Mouse (Mus musculus) thymus, adult 2 months (tissue): ENCODE measurements around the gene Adgrv1. TPM values are rescaled to one million over a fixed set of nuclear protein-coding genes. Genes with fewer than 3 reads are reported as not detected.
"Not testable (repeated sequence)": the region's sequence is repeated elsewhere in the genome, so short reads cannot be mapped to it uniquely, and the experiment has no call there.

Experiments
- DNase-seq: peaks from one replicate; pipeline ENCODE4 v3.0.0; 2021
- H3K27ac ChIP-seq: fragments of 200-500 bp; 2 replicates; pipeline ENCODE4 v1.5.1; 2012; ENCODE audit warnings: low read length, control low read depth; ENCODE audit not compliant: control insufficient read depth, insufficient read depth
- H3K27me3 ChIP-seq: fragments of 200-500 bp; 2 replicates; pipeline ENCODE4 v1.6.1; 2012; ENCODE audit warnings: mild to moderate bottlenecking, low read length, moderate library complexity, mixed read lengths; ENCODE audit not compliant: control insufficient read depth, insufficient read depth
- H3K36me3 ChIP-seq: fragments of 200-500 bp; 2 replicates; pipeline ENCODE4 v1.6.1; 2012; ENCODE audit warnings: mild to moderate bottlenecking, low read length, moderate library complexity; ENCODE audit not compliant: control insufficient read depth, insufficient read depth
- H3K4me1 ChIP-seq: fragments of 200-500 bp; replicated peaks from 2 replicates; pipeline ENCODE4 v1.6.1; 2012; ENCODE audit warnings: low read length; ENCODE audit not compliant: control insufficient read depth, insufficient read depth
- H3K4me3 ChIP-seq: fragments of 200-500 bp; 2 replicates; pipeline ENCODE4 v1.5.1; 2012; ENCODE audit warnings: mild to moderate bottlenecking, low read length, control low read depth, moderate library complexity; ENCODE audit not compliant: control insufficient read depth, insufficient read depth
- CTCF ChIP-seq: fragments of 200-500 bp; IDR thresholded peaks from 2 replicates; pipeline ENCODE4 v1.5.1; 2012; ENCODE audit warnings: mild to moderate bottlenecking, control low read depth, low read length, moderate library complexity, borderline replicate concordance; ENCODE audit not compliant: control insufficient read depth, poor library complexity, insufficient read depth; ENCODE audit errors: extremely low read depth
- POLR2A ChIP-seq: fragments of 200-500 bp; IDR thresholded peaks from 2 replicates; pipeline ENCODE4 v1.6.1; 2012; ENCODE audit warnings: mild to moderate bottlenecking, low read length, control low read depth, moderate library complexity; ENCODE audit not compliant: control insufficient read depth, poor library complexity, insufficient read depth; ENCODE audit errors: extremely low read depth
- WGBS: fragments of 180-500 bp; shearing (Covaris S2); methylation state at CpG from one replicate; pipeline ENCODE4 v1.1.7; 2018; 5-methylcytosine and 5-hydroxymethylcytosine counted together
- polyA plus RNA-seq: library from polyadenylated mRNA; depleted of rRNA; stranded (reverse); fragments of >200 nt; gene quantifications from 2 replicates; pipeline ENCODE4 v1.2.3, GENCODE M21; 2012

Gene Adgrv1
- polyA plus RNA-seq, 1 experiment, result 0.27 TPM

DNA sequence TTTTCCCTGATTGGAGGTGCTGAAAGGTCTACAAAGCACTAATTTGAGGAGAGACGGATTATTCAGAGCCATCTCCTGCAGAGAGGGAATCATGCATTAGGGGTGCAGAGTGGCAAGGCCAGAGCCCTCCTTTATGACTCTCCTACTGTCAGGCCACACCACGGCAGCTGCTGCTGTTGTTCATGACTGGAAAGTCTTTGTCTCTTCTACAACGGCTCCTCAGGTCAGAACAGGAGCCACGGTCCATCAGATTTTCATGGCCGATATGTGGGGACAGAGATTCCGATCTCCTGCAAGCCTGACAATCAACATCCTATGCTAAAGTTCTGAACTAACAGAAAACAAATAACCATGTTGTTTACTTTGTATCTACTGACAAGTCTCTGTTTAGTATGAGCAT, 350.8 kb downstream of the Adgrv1 start:
- Histone ChIP-seq H3K4me1 (no peaks in the 10 kb centered on the region), H3K27me3 (no peaks in the 10 kb centered on the region), H3K4me3 (no peak overlapping the region), H3K36me3 (no peaks in the 10 kb centered on the region), H3K27ac (no peak overlapping the region)
- WGBS, result 97% methylated on average over 6 of the region's 6 CpGs
- TF ChIP-seq POLR2A (no peak), CTCF (no peak)
- DNase-seq, result no peak

DNA sequence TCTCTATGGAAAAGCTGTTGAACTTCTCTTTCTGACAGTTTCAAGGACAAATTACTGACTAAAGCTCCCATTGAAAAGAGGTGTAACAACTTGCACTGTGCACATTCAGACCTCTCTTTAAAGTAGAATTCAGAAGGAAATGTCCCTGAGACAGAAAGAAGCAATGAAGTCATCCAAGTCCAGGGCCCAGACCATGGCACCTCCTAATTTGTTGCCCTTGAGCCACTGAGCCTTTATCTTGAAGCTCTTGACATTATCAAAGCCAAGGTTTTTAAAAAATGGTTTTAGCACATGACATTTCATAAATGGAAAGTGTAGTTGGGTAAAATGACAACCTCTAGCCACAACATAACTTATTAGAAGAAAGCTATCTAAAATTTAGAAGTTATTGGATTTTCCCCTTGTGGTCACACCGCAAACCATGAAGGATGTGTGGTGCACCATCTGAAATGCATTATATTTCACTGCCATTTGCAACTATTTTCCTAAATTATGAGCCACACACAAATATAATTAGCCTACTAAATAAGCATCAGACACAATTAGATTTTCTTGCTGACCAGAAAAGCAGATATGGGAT, 352.2 kb downstream of the Adgrv1 start:
- Histone ChIP-seq H3K4me3 (no peak overlapping the region), H3K4me1 (no peaks in the 10 kb centered on the region), H3K36me3 (no peaks in the 10 kb centered on the region), H3K27me3 (no peaks in the 10 kb centered on the region), H3K27ac (no peak overlapping the region)
- TF ChIP-seq CTCF (no peak), POLR2A (no peak)
- no peak for DNase-seq
- WGBS, result 71% methylated on average over 1 of the region's 1 CpGs

DNA sequence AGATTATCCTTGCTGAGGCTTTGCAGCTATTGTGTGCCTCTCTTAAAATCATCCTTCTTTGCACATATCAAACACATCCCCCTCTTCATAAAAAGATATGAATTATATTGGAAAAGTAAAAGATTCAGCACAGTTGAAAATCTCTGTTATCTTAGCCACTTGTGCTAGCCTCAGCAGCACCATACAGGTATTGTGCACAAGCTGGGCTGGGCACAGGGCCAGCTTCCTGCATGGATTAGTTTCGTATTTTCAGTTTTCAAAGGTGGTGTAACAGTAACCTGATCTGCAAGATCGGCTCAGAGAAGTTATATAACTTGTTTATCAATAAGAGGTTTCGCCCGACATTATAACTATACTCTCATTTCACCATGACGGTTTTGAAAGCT, 353.6 kb downstream of the Adgrv1 start:
- no peak overlapping the region for H3K4me3 ChIP-seq
- no peak for TF ChIP-seq POLR2A
- TF ChIP-seq CTCF, result no peak
- H3K4me1 ChIP-seq, result no peaks in the 10 kb centered on the region
- no peak for DNase-seq
- no peak overlapping the region for H3K27ac ChIP-seq
- no peaks in the 10 kb centered on the region for H3K27me3 ChIP-seq
- 74% methylated on average over 5 of the region's 5 CpGs for WGBS
- no peaks in the 10 kb centered on the region for H3K36me3 ChIP-seq

DNA sequence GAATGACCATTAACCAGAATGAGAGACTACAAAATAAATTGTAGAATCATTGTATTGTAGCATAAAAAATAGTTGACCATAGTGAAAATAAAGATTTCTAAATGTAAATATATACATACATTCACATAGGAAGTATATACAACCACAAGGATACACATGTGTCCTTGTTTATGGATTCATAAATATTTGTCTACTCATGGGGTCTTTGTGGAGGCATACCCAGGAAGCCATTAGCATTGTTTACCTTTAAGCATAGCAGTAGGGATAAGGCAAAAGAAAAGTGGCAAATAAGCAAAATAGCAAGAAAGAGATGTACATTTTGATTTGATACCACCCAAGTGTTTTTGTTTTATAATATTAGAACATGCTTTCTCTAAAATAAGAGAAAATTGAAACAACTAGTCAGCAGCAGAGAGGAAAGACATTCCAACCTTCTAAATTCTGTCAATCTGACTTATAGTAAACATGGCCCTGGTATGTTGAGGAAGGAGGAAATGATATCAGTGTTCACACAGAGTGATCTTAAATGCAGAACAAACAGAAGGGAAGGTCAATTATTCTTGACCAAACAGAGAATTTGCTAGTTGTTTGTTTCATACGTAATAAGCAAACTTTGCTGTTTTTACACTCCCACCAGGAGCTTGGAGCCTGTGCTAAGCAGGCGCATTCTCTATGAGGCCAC, 354.1 kb downstream of the Adgrv1 start:
- Histone ChIP-seq H3K4me3 (no peak overlapping the region), H3K36me3 (no peaks in the 10 kb centered on the region), H3K27me3 (no peaks in the 10 kb centered on the region), H3K27ac (no peak overlapping the region), H3K4me1 (no peaks in the 10 kb centered on the region)
- 100% methylated on average over 2 of the region's 2 CpGs for WGBS
- DNase-seq, result no peak
- no peak for TF ChIP-seq POLR2A
- TF ChIP-seq CTCF, result no peak

DNA sequence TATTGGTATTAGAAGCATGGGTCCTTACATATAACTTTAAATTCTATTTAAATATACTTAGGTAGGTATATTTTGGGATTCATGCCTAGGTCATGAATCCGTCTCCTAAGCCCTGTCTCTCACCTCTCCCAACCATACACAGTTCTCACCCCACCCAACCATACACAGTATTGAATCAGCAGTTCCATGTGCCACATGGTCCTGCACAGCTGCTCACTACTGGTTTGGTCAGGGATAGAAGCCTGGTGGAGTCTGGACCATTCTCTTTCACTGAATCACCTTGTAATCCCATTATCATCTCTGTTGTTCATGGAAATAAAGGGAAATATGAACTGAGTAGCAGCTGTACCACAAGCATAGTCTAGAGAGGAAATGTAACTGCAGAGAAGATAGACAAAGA, 359.1 kb downstream of the Adgrv1 start:
- Histone ChIP-seq H3K27ac (no peak overlapping the region), H3K4me1 (no peaks in the 10 kb centered on the region), H3K36me3 (no peaks in the 10 kb centered on the region), H3K27me3 (no peaks in the 10 kb centered on the region), H3K4me3 (no peak overlapping the region)
- 94% methylated on average over 1 of the region's 1 CpGs for whole genome bisulfite sequencing
- DNase-seq, result no peak
- TF ChIP-seq POLR2A, result no peak
- no peak for TF ChIP-seq CTCF

DNA sequence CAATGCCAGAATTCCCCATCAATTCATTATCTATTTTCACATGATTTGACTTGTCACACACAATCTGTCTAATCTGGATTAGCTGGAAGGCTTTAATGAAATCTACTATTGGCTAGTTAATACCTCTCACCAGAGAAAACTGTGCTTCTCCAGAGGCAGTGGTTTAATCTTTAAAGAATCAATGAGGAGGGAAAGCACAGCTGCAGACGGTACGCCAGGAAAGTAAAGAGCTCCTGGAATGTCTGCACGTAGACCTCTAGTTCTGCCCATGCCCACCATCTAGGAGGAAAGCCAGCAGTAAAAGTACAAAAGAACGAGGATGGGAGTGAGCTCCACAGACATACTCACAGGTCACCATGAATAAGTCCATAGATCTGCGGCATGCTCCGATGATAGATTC, 362.6 kb downstream of the Adgrv1 start:
- DNase-seq, result no peak
- no peaks in the 10 kb centered on the region for H3K27me3 ChIP-seq
- H3K4me1 ChIP-seq, result no peaks in the 10 kb centered on the region
- H3K4me3 ChIP-seq, result no peak overlapping the region
- H3K36me3 ChIP-seq, result no peaks in the 10 kb centered on the region
- TF ChIP-seq CTCF, result no peak
- 95% methylated on average over 6 of the region's 6 CpGs for WGBS
- no peak overlapping the region for H3K27ac ChIP-seq

DNA sequence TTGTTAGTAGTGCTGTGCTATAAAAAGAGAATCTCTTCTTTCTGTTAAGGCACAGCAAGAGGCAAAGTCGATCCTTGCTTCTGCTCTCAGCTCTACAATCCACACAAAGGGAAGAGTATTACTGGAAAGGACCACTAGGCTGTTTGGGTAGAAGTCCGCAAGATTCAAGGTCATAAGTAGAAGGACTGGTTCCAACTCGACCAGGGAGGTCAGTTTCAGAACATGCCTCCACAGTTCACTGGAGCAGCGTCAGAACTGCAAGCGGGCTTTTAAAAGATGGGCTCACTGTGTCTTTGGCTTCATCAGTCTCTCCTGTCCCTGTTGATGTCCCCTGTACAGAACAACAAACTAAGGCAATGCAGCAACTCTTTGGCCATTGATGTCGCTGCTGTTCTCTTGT, 363.9 kb downstream of the Adgrv1 start:
- whole genome bisulfite sequencing, result 83% methylated on average over 6 of the region's 6 CpGs
- Histone ChIP-seq H3K36me3 (no peaks in the 10 kb centered on the region), H3K4me3 (no peak overlapping the region), H3K27ac (no peak overlapping the region), H3K4me1 (no peaks in the 10 kb centered on the region), H3K27me3 (no peaks in the 10 kb centered on the region)
- no peak for DNase-seq
- TF ChIP-seq POLR2A, result no peak
- TF ChIP-seq CTCF, result no peak

DNA sequence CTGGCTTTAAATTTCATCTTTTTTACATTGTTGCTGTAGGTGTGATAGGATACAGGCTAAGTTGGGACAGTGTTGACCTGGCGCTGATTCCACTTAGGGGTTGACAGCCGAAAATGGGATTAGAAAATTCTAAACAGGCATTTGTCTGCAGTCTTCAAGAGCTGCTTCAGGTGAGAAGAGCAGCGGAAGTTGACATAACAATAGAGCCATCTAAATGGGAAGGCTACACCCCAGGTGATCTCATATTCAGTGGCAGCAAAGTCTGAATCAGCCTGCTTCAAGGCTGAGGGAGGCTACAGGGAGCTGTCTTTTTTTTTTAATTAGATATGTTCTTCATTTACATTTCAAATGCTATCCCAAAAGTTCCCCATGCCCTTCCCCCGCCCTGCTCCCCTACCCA, 365.5 kb downstream of the Adgrv1 start:
- H3K36me3 ChIP-seq, H3K27me3 ChIP-seq, H3K4me3 ChIP-seq, DNase-seq, H3K4me1 ChIP-seq, H3K27ac ChIP-seq: not testable (repeated sequence)
- WGBS, result 93% methylated on average over 4 of the region's 4 CpGs
